Mouse (Mus musculus): ENCODE results near the gene Rhod.
A peak's percentile ranks its signal among the peaks of the same experiment; 100 is the strongest.

The Rhod gene

GRCm38 (mm10) chr19:4450666-4451065 lies 11.4 kb upstream of the Rhod start:
- DNase-seq (ENCODE audit: low read depth, low spot score), result no peak

GRCm38 (mm10) chr19:4449230-4449629 lies 10.0 kb upstream of the Rhod start:
- DNase-seq (ENCODE audit: low read depth, low spot score), result no peak

- DNase-seq (ENCODE audit: low read depth, low spot score), result no peak
Measured at GRCm38 (mm10) chr19:4447445-4447844, 8.2 kb upstream of the Rhod start.

- DNase-seq (ENCODE audit: low read depth, low spot score), result no peak
Measured at GRCm38 (mm10) chr19:4446661-4447420, 7.6 kb upstream of the Rhod start.

- peak; percentile 57 for DNase-seq (ENCODE audit: low read depth, low spot score)
Measured at GRCm38 (mm10) chr19:4442408-4442807, 3.2 kb upstream of the Rhod start.

GRCm38 (mm10) chr19:4441621-4442161 lies 2.5 kb upstream of the Rhod start:
- no peak for DNase-seq (ENCODE audit: low read depth, low spot score)

- no peak for DNase-seq (ENCODE audit: low read depth, low spot score)
Measured at GRCm38 (mm10) chr19:4441090-4441591, 1.9 kb upstream of the Rhod start.

GRCm38 (mm10) chr19:4440222-4440621 lies 990 bp upstream of the Rhod start:
- no peak for DNase-seq (ENCODE audit: low read depth, low spot score)

GRCm38 (mm10) chr19:4438791-4439160 lies 456 bp downstream of the Rhod start:
- no peak for DNase-seq (ENCODE audit: low read depth, low spot score)

GRCm38 (mm10) chr19:4437886-4438285 lies 1.3 kb downstream of the Rhod start:
- DNase-seq (ENCODE audit: low read depth, low spot score), result no peak

- no peak for DNase-seq (ENCODE audit: low read depth, low spot score)
Measured at GRCm38 (mm10) chr19:4436254-4436653, 3.0 kb downstream of the Rhod start.

- no peak for DNase-seq (ENCODE audit: low read depth, low spot score)
Measured at GRCm38 (mm10) chr19:4434999-4435398, 4.2 kb downstream of the Rhod start.

- DNase-seq (ENCODE audit: low read depth, low spot score), result no peak
Measured at GRCm38 (mm10) chr19:4433756-4434155, 5.5 kb downstream of the Rhod start.

- DNase-seq (ENCODE audit: low read depth, low spot score), result no peak
Measured at GRCm38 (mm10) chr19:4430091-4430620, 9.1 kb downstream of the Rhod start.

- DNase-seq (ENCODE audit: low read depth, low spot score), result no peak
Measured at GRCm38 (mm10) chr19:4425610-4426366, 13.4 kb downstream of the Rhod start.

- DNase-seq (ENCODE audit: low read depth, low spot score), result no peak
Measured at GRCm38 (mm10) chr19:4423021-4423420, 16.2 kb downstream of the Rhod start.

- no peak for DNase-seq (ENCODE audit: low read depth, low spot score)
Measured at GRCm38 (mm10) chr19:4422581-4422980, 16.7 kb downstream of the Rhod start.

GRCm38 (mm10) chr19:4420153-4420910 lies 18.9 kb downstream of the Rhod start:
- no peak for DNase-seq (ENCODE audit: low read depth, low spot score)

GRCm38 (mm10) chr19:4419711-4420110 lies 19.5 kb downstream of the Rhod start:
- DNase-seq (ENCODE audit: low read depth, low spot score), result no peak

GRCm38 (mm10) chr19:4417713-4418112 lies 21.5 kb downstream of the Rhod start:
- no peak for DNase-seq (ENCODE audit: low read depth, low spot score)

- DNase-seq (ENCODE audit: low read depth, low spot score), result peak; percentile 61
Measured at GRCm38 (mm10) chr19:4417183-4417582, 22.0 kb downstream of the Rhod start.

GRCm38 (mm10) chr19:4414631-4415030 lies 24.6 kb downstream of the Rhod start:
- DNase-seq (ENCODE audit: low read depth, low spot score), result no peak

Measured in retina, adult 2 months (tissue).